Mouse (Mus musculus) layer of hippocampus, postnatal 14 days (tissue): ENCODE results near the gene Lsm3. TPM values are rescaled to one million over a fixed set of nuclear protein-coding genes. Genes with fewer than 3 reads are reported as not detected.
"Not testable (repeated sequence)": the region's sequence is repeated elsewhere in the genome, so short reads cannot be mapped to it uniquely, and the experiment has no call there.

Experiments used
- DNase-seq, 2 experiments: peaks; one replicate each; pipeline ENCODE4 v3.0.0; 2021 to 2022; ENCODE audit warnings: low spot score in 2 of 2, mixed read lengths in 1 of 2
- long read RNA-seq, 2 experiments: library from polyadenylated mRNA; stranded (forward); transcript quantifications; one replicate each; pipeline ENCODE4 v2.0.0; 2021
- total RNA-seq, 2 experiments: library from RNA; stranded (reverse); gene quantifications; 2 replicates each; pipeline ENCODE4 v1.2.3; 2021

Gene Lsm3
- total RNA-seq = 10 to 100 TPM; 39.5 to 41.7 TPM
- long read RNA-seq, experiment 1, transcript Lsm3-201 (4 exons, 743 nt) = major isoform, 16 of 22 reads
- long read RNA-seq, experiment 1, partial matches to known transcripts = 0 of 22 reads
- long read RNA-seq, experiment 1, other reads (novel, unspliced or antisense) = 3 of 22 reads
- long read RNA-seq, experiment 2, transcript Lsm3-201 (4 exons, 743 nt) = major isoform, 21 of 24 reads
- long read RNA-seq, experiment 2, partial matches to known transcripts = 2 of 24 reads
- long read RNA-seq, experiment 2, other reads (novel, unspliced or antisense) = 1 of 24 reads

- peak; percentile 97 to 98 for DNase-seq
Measured at GRCm38 (mm10) chr6:91515545-91516449, at the start of gene Lsm3, which contains the start of gene Xpc. TSS of gene Lsm3 (plus strand) at chr6:91515928. TSS of gene Xpc (minus strand) at chr6:91515888.

GRCm38 (mm10) chr6:91467106-91467505 lies 48.6 kb upstream of the Lsm3 start:
- no peak for DNase-seq

- no peak for DNase-seq
Measured at GRCm38 (mm10) chr6:91470712-91471111, 45.0 kb upstream of the Lsm3 start.

GRCm38 (mm10) chr6:91471427-91471826 lies 44.3 kb upstream of the Lsm3 start:
- DNase-seq = not testable (repeated sequence)

- no peak for DNase-seq
Measured at GRCm38 (mm10) chr6:91472319-91472718, 43.4 kb upstream of the Lsm3 start.

- DNase-seq = peak; percentile 98 to 99
Measured at GRCm38 (mm10) chr6:91472868-91473804, 42.6 kb upstream of the Lsm3 start, which contains the start of the genes Chchd4 and Tmem43. TSS of gene Chchd4 (minus strand) at chr6:91473546. TSS of gene Tmem43 (plus strand) at chr6:91473703.

- no peak for DNase-seq
Measured at GRCm38 (mm10) chr6:91473805-91474440, 41.8 kb upstream of the Lsm3 start.

- no peak for DNase-seq
Measured at GRCm38 (mm10) chr6:91474441-91475190, 41.1 kb upstream of the Lsm3 start.

GRCm38 (mm10) chr6:91476541-91476940 lies 39.2 kb upstream of the Lsm3 start:
- no peak for DNase-seq

GRCm38 (mm10) chr6:91483371-91483770 lies 32.4 kb upstream of the Lsm3 start:
- no peak for DNase-seq

- no peak for DNase-seq
Measured at GRCm38 (mm10) chr6:91486736-91487453, 28.8 kb upstream of the Lsm3 start.

- no peak for DNase-seq
Measured at GRCm38 (mm10) chr6:91488496-91489212, 27.1 kb upstream of the Lsm3 start.

GRCm38 (mm10) chr6:91489872-91490271 lies 25.9 kb upstream of the Lsm3 start:
- peak in 1 of 2 experiments; percentile 36 for DNase-seq

GRCm38 (mm10) chr6:91491004-91491403 lies 24.7 kb upstream of the Lsm3 start:
- DNase-seq = no peak

GRCm38 (mm10) chr6:91493053-91493452 lies 22.7 kb upstream of the Lsm3 start:
- DNase-seq = no peak

- DNase-seq = no peak
Measured at GRCm38 (mm10) chr6:91494526-91494925, 21.2 kb upstream of the Lsm3 start.

- no peak for DNase-seq
Measured at GRCm38 (mm10) chr6:91503302-91503701, 12.4 kb upstream of the Lsm3 start.

GRCm38 (mm10) chr6:91506036-91506435 lies 9.7 kb upstream of the Lsm3 start:
- DNase-seq = no peak
